Mouse (Mus musculus) liver, postnatal 0 days (tissue): ENCODE measurements around the gene Rfx4.

Source experiments
- CTCF ChIP-seq: sonication (generic); IDR thresholded peaks from 2 replicates; pipeline ENCODE4 v1.5.1; 2016; ENCODE audit warnings: antibody characterized with exemption, low read depth
- EP300 ChIP-seq: IDR thresholded peaks from 2 replicates; pipeline ENCODE4 v1.6.1; 2016; ENCODE audit warnings: antibody characterized with exemption, low read depth, mild to moderate bottlenecking

GRCm38 (mm10) chr10:84791181-84791580 lies 35.3 kb downstream of the Rfx4 start:
- no peak for TF ChIP-seq CTCF
- no peak for TF ChIP-seq EP300
